Mouse (Mus musculus): ENCODE measurements around the gene 9430015G10Rik. TPM values are rescaled to one million over a fixed set of nuclear protein-coding genes. Genes with fewer than 3 reads are reported as not detected.

The 9430015G10Rik gene
- polyA plus RNA-seq, 1 experiment from 2014 or later: 44.0 TPM

- Histone ChIP-seq H3K9me3 (ENCODE audit: control insufficient read depth, low read length) (no peaks in the 10 kb centered on the region), H3K27ac (ENCODE audit: low read depth, low read length) (no peak overlapping the region), H3K36me3 (ENCODE audit: control insufficient read depth, insufficient read depth, low read length) (no peaks in the 10 kb centered on the region), H3K4me2 (replicated peaks; ENCODE audit: low read depth, low read length) (no peak overlapping the region), H3K27me3 (ENCODE audit: control insufficient read depth, insufficient read depth, low read length) (no peaks in the 10 kb centered on the region), H3K4me1 (replicated peaks; ENCODE audit: control insufficient read depth, insufficient read depth, low read length) (no peaks in the 10 kb centered on the region), H3K9ac (ENCODE audit: low read depth, low read length) (no peak overlapping the region), H3K4me3 (ENCODE audit: low read depth, low read length) (no peak overlapping the region)
- DNase-seq (ENCODE audit: low spot score): no peak
- no peak for ATAC-seq (ENCODE audit: low FRiP score)
- WGBS: 89% methylated on average over 1 of the region's 1 CpGs
These were observed 17.0 kb upstream of the 9430015G10Rik start for GRCm38 (mm10) chr4:156092765-156093164.

GRCm38 (mm10) chr4:156093758-156094157 is 16.0 kb upstream of the 9430015G10Rik start:
- H3K4me1 ChIP-seq (replicated peaks; ENCODE audit: control insufficient read depth, insufficient read depth, low read length): no peaks in the 10 kb centered on the region
- H3K27me3 ChIP-seq (ENCODE audit: control insufficient read depth, insufficient read depth, low read length): no peaks in the 10 kb centered on the region
- DNase-seq (ENCODE audit: low spot score) (no peak), ATAC-seq (ENCODE audit: low FRiP score) (no peak)
- H3K4me3 ChIP-seq (ENCODE audit: low read depth, low read length): no peak overlapping the region
- no peak overlapping the region for H3K9ac ChIP-seq (ENCODE audit: low read depth, low read length)
- no peaks in the 10 kb centered on the region for H3K36me3 ChIP-seq (ENCODE audit: control insufficient read depth, insufficient read depth, low read length)
- no peaks in the 10 kb centered on the region for H3K9me3 ChIP-seq (ENCODE audit: control insufficient read depth, low read length)
- H3K27ac ChIP-seq (ENCODE audit: low read depth, low read length): no peak overlapping the region
- H3K4me2 ChIP-seq (replicated peaks; ENCODE audit: low read depth, low read length): no peak overlapping the region
- 83% methylated on average over 5 of the region's 5 CpGs for WGBS

GRCm38 (mm10) chr4:156096191-156096590 is 13.6 kb upstream of the 9430015G10Rik start:
- Histone ChIP-seq H3K9ac (ENCODE audit: low read depth, low read length) (no peak overlapping the region), H3K4me3 (ENCODE audit: low read depth, low read length) (no peak overlapping the region), H3K9me3 (ENCODE audit: control insufficient read depth, low read length) (no peaks in the 10 kb centered on the region), H3K4me1 (replicated peaks; ENCODE audit: control insufficient read depth, insufficient read depth, low read length) (no peaks in the 10 kb centered on the region), H3K36me3 (ENCODE audit: control insufficient read depth, insufficient read depth, low read length) (no peaks in the 10 kb centered on the region), H3K27ac (ENCODE audit: low read depth, low read length) (no peak overlapping the region), H3K27me3 (ENCODE audit: control insufficient read depth, insufficient read depth, low read length) (no peaks in the 10 kb centered on the region), H3K4me2 (replicated peaks; ENCODE audit: low read depth, low read length) (no peak overlapping the region)
- ATAC-seq (ENCODE audit: low FRiP score) (no peak), DNase-seq (ENCODE audit: low spot score) (no peak)
- 97% methylated on average over 1 of the region's 1 CpGs for WGBS

- DNase-seq (ENCODE audit: low spot score) (no peak), ATAC-seq (ENCODE audit: low FRiP score) (no peak)
- Histone ChIP-seq H3K27ac (ENCODE audit: low read depth, low read length) (no peak overlapping the region), H3K4me2 (replicated peaks; ENCODE audit: low read depth, low read length) (no peak overlapping the region), H3K9me3 (ENCODE audit: control insufficient read depth, low read length) (no peaks in the 10 kb centered on the region), H3K27me3 (ENCODE audit: control insufficient read depth, insufficient read depth, low read length) (no peaks in the 10 kb centered on the region), H3K36me3 (ENCODE audit: control insufficient read depth, insufficient read depth, low read length) (no peaks in the 10 kb centered on the region), H3K4me3 (ENCODE audit: low read depth, low read length) (no peak overlapping the region), H3K9ac (ENCODE audit: low read depth, low read length) (no peak overlapping the region), H3K4me1 (replicated peaks; ENCODE audit: control insufficient read depth, insufficient read depth, low read length) (no peaks in the 10 kb centered on the region)
- 70% methylated on average over 9 of the region's 9 CpGs for WGBS
These were observed 11.9 kb upstream of the 9430015G10Rik start for GRCm38 (mm10) chr4:156097770-156098366.

- ATAC-seq (ENCODE audit: low FRiP score) (no peak), DNase-seq (ENCODE audit: low spot score) (no peak)
- H3K27ac ChIP-seq (ENCODE audit: low read depth, low read length): no peak overlapping the region
- H3K4me1 ChIP-seq (replicated peaks; ENCODE audit: control insufficient read depth, insufficient read depth, low read length): no peaks in the 10 kb centered on the region
- H3K4me3 ChIP-seq (ENCODE audit: low read depth, low read length): no peak overlapping the region
- no peak overlapping the region for H3K9ac ChIP-seq (ENCODE audit: low read depth, low read length)
- 71% methylated on average over 6 of the region's 6 CpGs for WGBS
- H3K36me3 ChIP-seq (ENCODE audit: control insufficient read depth, insufficient read depth, low read length): no peaks in the 10 kb centered on the region
- no peak overlapping the region for H3K4me2 ChIP-seq (replicated peaks; ENCODE audit: low read depth, low read length)
- H3K9me3 ChIP-seq (ENCODE audit: control insufficient read depth, low read length): no peaks in the 10 kb centered on the region
- no peaks in the 10 kb centered on the region for H3K27me3 ChIP-seq (ENCODE audit: control insufficient read depth, insufficient read depth, low read length)
These were observed 10.4 kb upstream of the 9430015G10Rik start for GRCm38 (mm10) chr4:156099427-156099826.

- no peaks in the 10 kb centered on the region for H3K36me3 ChIP-seq (ENCODE audit: control insufficient read depth, insufficient read depth, low read length)
- H3K4me1 ChIP-seq (replicated peaks; ENCODE audit: control insufficient read depth, insufficient read depth, low read length): no peaks in the 10 kb centered on the region
- no peak overlapping the region for H3K9ac ChIP-seq (ENCODE audit: low read depth, low read length)
- H3K4me3 ChIP-seq (ENCODE audit: low read depth, low read length): no peak overlapping the region
- no peaks in the 10 kb centered on the region for H3K9me3 ChIP-seq (ENCODE audit: control insufficient read depth, low read length)
- H3K27ac ChIP-seq (ENCODE audit: low read depth, low read length): no peak overlapping the region
- no peak for DNase-seq (ENCODE audit: low spot score)
- no peaks in the 10 kb centered on the region for H3K27me3 ChIP-seq (ENCODE audit: control insufficient read depth, insufficient read depth, low read length)
- no peak overlapping the region for H3K4me2 ChIP-seq (replicated peaks; ENCODE audit: low read depth, low read length)
- WGBS: 91% methylated on average over 5 of the region's 5 CpGs
- ATAC-seq (ENCODE audit: low FRiP score): no peak
These were observed 9.3 kb upstream of the 9430015G10Rik start for GRCm38 (mm10) chr4:156100501-156100900.

- Histone ChIP-seq H3K9me3 (ENCODE audit: control insufficient read depth, low read length) (no peaks in the 10 kb centered on the region), H3K4me1 (replicated peaks; ENCODE audit: control insufficient read depth, insufficient read depth, low read length) (no peaks in the 10 kb centered on the region), H3K9ac (ENCODE audit: low read depth, low read length) (no peak overlapping the region), H3K36me3 (ENCODE audit: control insufficient read depth, insufficient read depth, low read length) (no peaks in the 10 kb centered on the region), H3K4me3 (ENCODE audit: low read depth, low read length) (no peak overlapping the region), H3K4me2 (replicated peaks; ENCODE audit: low read depth, low read length) (no peak overlapping the region), H3K27ac (ENCODE audit: low read depth, low read length) (no peak overlapping the region), H3K27me3 (ENCODE audit: control insufficient read depth, insufficient read depth, low read length) (no peaks in the 10 kb centered on the region)
- DNase-seq (ENCODE audit: low spot score) (no peak), ATAC-seq (ENCODE audit: low FRiP score) (no peak)
- 47% methylated on average over 3 of the region's 3 CpGs for WGBS
These were observed 8.3 kb upstream of the 9430015G10Rik start for GRCm38 (mm10) chr4:156101481-156101903.

- 86% methylated on average over 4 of the region's 4 CpGs for WGBS
- ATAC-seq (ENCODE audit: low FRiP score) (no peak), DNase-seq (ENCODE audit: low spot score) (no peak)
- Histone ChIP-seq H3K27ac (ENCODE audit: low read depth, low read length) (no peak overlapping the region), H3K4me3 (ENCODE audit: low read depth, low read length) (no peak overlapping the region), H3K27me3 (ENCODE audit: control insufficient read depth, insufficient read depth, low read length) (no peaks in the 10 kb centered on the region), H3K9ac (ENCODE audit: low read depth, low read length) (no peak overlapping the region), H3K4me1 (replicated peaks; ENCODE audit: control insufficient read depth, insufficient read depth, low read length) (no peaks in the 10 kb centered on the region), H3K9me3 (ENCODE audit: control insufficient read depth, low read length) (no peaks in the 10 kb centered on the region), H3K4me2 (replicated peaks; ENCODE audit: low read depth, low read length) (no peak overlapping the region), H3K36me3 (ENCODE audit: control insufficient read depth, insufficient read depth, low read length) (no peaks in the 10 kb centered on the region)
These were observed 6.4 kb upstream of the 9430015G10Rik start for GRCm38 (mm10) chr4:156103342-156103741.
